Mouse (Mus musculus): Measurements from ENCODE around the gene Rhox13.
A peak's percentile ranks its signal among the peaks of the same experiment; 100 is the strongest.

The Rhox13 gene

GRCm38 (mm10) chrX:38120982-38121381, at the start of gene Rhox13:
Gene Rhox13, plus strand, starts transcription at chrX:38121219.
- no peak for DNase-seq (ENCODE audit: low read depth)

- DNase-seq (ENCODE audit: low read depth): peak; percentile 50
Measured at GRCm38 (mm10) chrX:38084226-38084625, 36.8 kb upstream of the Rhox13 start.

- DNase-seq (ENCODE audit: low read depth): no peak
Measured at GRCm38 (mm10) chrX:38085041-38085440, 36.0 kb upstream of the Rhox13 start, which contains the start of gene Rhox11. Gene Rhox11, minus strand, starts transcription at chrX:38085141.

- no peak for DNase-seq (ENCODE audit: low read depth)
Measured at GRCm38 (mm10) chrX:38110807-38111206, 10.2 kb upstream of the Rhox13 start, which contains the start of gene Rhox12. Gene Rhox12, minus strand, starts transcription at chrX:38110907.

GRCm38 (mm10) chrX:38121478-38121877, 459 bp downstream of the Rhox13 start:
- DNase-seq (ENCODE audit: low read depth): no peak

GRCm38 (mm10) chrX:38159097-38159496, 38.1 kb downstream of the Rhox13 start:
- DNase-seq (ENCODE audit: low read depth): peak; percentile 48

- no peak for DNase-seq (ENCODE audit: low read depth)
Measured at GRCm38 (mm10) chrX:38165315-38165714, 44.3 kb downstream of the Rhox13 start.

- DNase-seq (ENCODE audit: low read depth): no peak
Measured at GRCm38 (mm10) chrX:38166064-38166463, 45.0 kb downstream of the Rhox13 start.

- no peak for DNase-seq (ENCODE audit: low read depth)
Measured at GRCm38 (mm10) chrX:38166592-38166991, 45.6 kb downstream of the Rhox13 start.
